Mouse (Mus musculus): ENCODE measurements around the gene Actr3. TPM values are rescaled to one million over a fixed set of nuclear protein-coding genes. Genes with fewer than 3 reads are reported as not detected.

Actr3 gene
- polyA plus RNA-seq, 1 experiment from 2014 or later: 222 TPM

- no peak overlapping the region for H3K4me3 ChIP-seq (ENCODE audit: low read depth, low read length)
- no peaks in the 10 kb centered on the region for H3K36me3 ChIP-seq (ENCODE audit: control insufficient read depth, insufficient read depth, low read length)
- no peak overlapping the region for H3K4me2 ChIP-seq (ENCODE audit: low read depth, low read length)
- ATAC-seq (ENCODE audit: low read depth): no peak
- no peak overlapping the region for H3K9ac ChIP-seq (replicated peaks; ENCODE audit: low read depth, low read length)
- no peaks in the 10 kb centered on the region for H3K27me3 ChIP-seq (ENCODE audit: control insufficient read depth, insufficient read depth, low read length)
- no peaks in the 10 kb centered on the region for H3K4me1 ChIP-seq (ENCODE audit: control insufficient read depth, insufficient read depth, low read length)
- no peak overlapping the region for H3K27ac ChIP-seq (ENCODE audit: low read depth, low read length)
- over 99% methylated on average over 4 of the region's 4 CpGs for WGBS
- H3K9me3 ChIP-seq (ENCODE audit: control insufficient read depth, low read length): no peaks in the 10 kb centered on the region
Measured at GRCm38 (mm10) chr1:125467936-125468335, 32.4 kb upstream of the Actr3 start.

- Histone ChIP-seq H3K27ac (ENCODE audit: low read depth, low read length) (no peak overlapping the region), H3K36me3 (ENCODE audit: control insufficient read depth, insufficient read depth, low read length) (no peaks in the 10 kb centered on the region), H3K4me2 (ENCODE audit: low read depth, low read length) (no peak overlapping the region), H3K27me3 (ENCODE audit: control insufficient read depth, insufficient read depth, low read length) (no peaks in the 10 kb centered on the region), H3K9me3 (ENCODE audit: control insufficient read depth, low read length) (no peaks in the 10 kb centered on the region), H3K9ac (replicated peaks; ENCODE audit: low read depth, low read length) (no peak overlapping the region), H3K4me1 (ENCODE audit: control insufficient read depth, insufficient read depth, low read length) (no peaks in the 10 kb centered on the region), H3K4me3 (ENCODE audit: low read depth, low read length) (no peak overlapping the region)
- 81% methylated on average over 10 of the region's 10 CpGs for WGBS
- ATAC-seq (ENCODE audit: low read depth): no peak
Measured at GRCm38 (mm10) chr1:125466621-125467257, 31.2 kb upstream of the Actr3 start.

GRCm38 (mm10) chr1:125464011-125464410 is 28.5 kb upstream of the Actr3 start:
- no peak for ATAC-seq (ENCODE audit: low read depth)
- 96% methylated on average over 4 of the region's 4 CpGs for WGBS

GRCm38 (mm10) chr1:125463349-125463748 is 27.8 kb upstream of the Actr3 start:
- Histone ChIP-seq H3K27me3 (ENCODE audit: control insufficient read depth, insufficient read depth, low read length) (no peaks in the 10 kb centered on the region), H3K9ac (replicated peaks; ENCODE audit: low read depth, low read length) (no peak overlapping the region), H3K4me2 (ENCODE audit: low read depth, low read length) (no peak overlapping the region), H3K27ac (ENCODE audit: low read depth, low read length) (no peak overlapping the region), H3K36me3 (ENCODE audit: control insufficient read depth, insufficient read depth, low read length) (no peaks in the 10 kb centered on the region), H3K4me3 (ENCODE audit: low read depth, low read length) (no peak overlapping the region), H3K9me3 (ENCODE audit: control insufficient read depth, low read length) (no peaks in the 10 kb centered on the region), H3K4me1 (ENCODE audit: control insufficient read depth, insufficient read depth, low read length) (no peaks in the 10 kb centered on the region)
- WGBS: 86% methylated on average over 2 of the region's 2 CpGs
- no peak for ATAC-seq (ENCODE audit: low read depth)

More at GRCm38 (mm10) chr1:125464011-125464410, 28.5 kb upstream of the Actr3 start:
- H3K27me3 ChIP-seq (ENCODE audit: control insufficient read depth, insufficient read depth, low read length): no peaks in the 10 kb centered on the region
- no peaks in the 10 kb centered on the region for H3K9me3 ChIP-seq (ENCODE audit: control insufficient read depth, low read length)
- H3K4me2 ChIP-seq (ENCODE audit: low read depth, low read length): no peak overlapping the region
- no peak overlapping the region for H3K9ac ChIP-seq (replicated peaks; ENCODE audit: low read depth, low read length)
- no peaks in the 10 kb centered on the region for H3K4me1 ChIP-seq (ENCODE audit: control insufficient read depth, insufficient read depth, low read length)
- no peaks in the 10 kb centered on the region for H3K36me3 ChIP-seq (ENCODE audit: control insufficient read depth, insufficient read depth, low read length)
- H3K4me3 ChIP-seq (ENCODE audit: low read depth, low read length): no peak overlapping the region
- no peak overlapping the region for H3K27ac ChIP-seq (ENCODE audit: low read depth, low read length)

GRCm38 (mm10) chr1:125462917-125463316 is 27.4 kb upstream of the Actr3 start:
- ATAC-seq (ENCODE audit: low read depth): no peak
- Histone ChIP-seq H3K36me3 (ENCODE audit: control insufficient read depth, insufficient read depth, low read length) (no peaks in the 10 kb centered on the region), H3K4me2 (ENCODE audit: low read depth, low read length) (no peak overlapping the region), H3K27me3 (ENCODE audit: control insufficient read depth, insufficient read depth, low read length) (no peaks in the 10 kb centered on the region), H3K9me3 (ENCODE audit: control insufficient read depth, low read length) (no peaks in the 10 kb centered on the region), H3K27ac (ENCODE audit: low read depth, low read length) (no peak overlapping the region), H3K4me1 (ENCODE audit: control insufficient read depth, insufficient read depth, low read length) (no peaks in the 10 kb centered on the region), H3K4me3 (ENCODE audit: low read depth, low read length) (no peak overlapping the region), H3K9ac (replicated peaks; ENCODE audit: low read depth, low read length) (no peak overlapping the region)
- WGBS: 94% methylated on average over 1 of the region's 1 CpGs

- WGBS: 82% methylated on average over 5 of the region's 5 CpGs
- Histone ChIP-seq H3K4me1 (ENCODE audit: control insufficient read depth, insufficient read depth, low read length) (no peaks in the 10 kb centered on the region), H3K4me3 (ENCODE audit: low read depth, low read length) (no peak overlapping the region), H3K9me3 (ENCODE audit: control insufficient read depth, low read length) (no peaks in the 10 kb centered on the region), H3K4me2 (ENCODE audit: low read depth, low read length) (no peak overlapping the region), H3K27ac (ENCODE audit: low read depth, low read length) (no peak overlapping the region), H3K27me3 (ENCODE audit: control insufficient read depth, insufficient read depth, low read length) (no peaks in the 10 kb centered on the region), H3K36me3 (ENCODE audit: control insufficient read depth, insufficient read depth, low read length) (no peaks in the 10 kb centered on the region), H3K9ac (replicated peaks; ENCODE audit: low read depth, low read length) (no peak overlapping the region)
- ATAC-seq (ENCODE audit: low read depth): no peak
Measured at GRCm38 (mm10) chr1:125458531-125458930, 23.0 kb upstream of the Actr3 start.

GRCm38 (mm10) chr1:125455128-125455527 is 19.6 kb upstream of the Actr3 start:
- Histone ChIP-seq H3K9me3 (ENCODE audit: control insufficient read depth, low read length) (no peaks in the 10 kb centered on the region), H3K27me3 (ENCODE audit: control insufficient read depth, insufficient read depth, low read length) (no peaks in the 10 kb centered on the region), H3K36me3 (ENCODE audit: control insufficient read depth, insufficient read depth, low read length) (no peaks in the 10 kb centered on the region), H3K4me2 (ENCODE audit: low read depth, low read length) (no peak overlapping the region), H3K4me3 (ENCODE audit: low read depth, low read length) (no peak overlapping the region), H3K27ac (ENCODE audit: low read depth, low read length) (no peak overlapping the region), H3K4me1 (ENCODE audit: control insufficient read depth, insufficient read depth, low read length) (no peaks in the 10 kb centered on the region), H3K9ac (replicated peaks; ENCODE audit: low read depth, low read length) (no peak overlapping the region)
- 19% methylated on average over 2 of the region's 2 CpGs for WGBS
- ATAC-seq (ENCODE audit: low read depth): no peak

GRCm38 (mm10) chr1:125450282-125451000 is 14.9 kb upstream of the Actr3 start:
- no peaks in the 10 kb centered on the region for H3K36me3 ChIP-seq (ENCODE audit: control insufficient read depth, insufficient read depth, low read length)
- WGBS: 90% methylated on average over 4 of the region's 4 CpGs
- no peak for ATAC-seq (ENCODE audit: low read depth)
- H3K4me1 ChIP-seq (ENCODE audit: control insufficient read depth, insufficient read depth, low read length): no peaks in the 10 kb centered on the region
- no peaks in the 10 kb centered on the region for H3K27me3 ChIP-seq (ENCODE audit: control insufficient read depth, insufficient read depth, low read length)
- H3K4me2 ChIP-seq (ENCODE audit: low read depth, low read length): no peak overlapping the region
- no peak overlapping the region for H3K9ac ChIP-seq (replicated peaks; ENCODE audit: low read depth, low read length)
- no peak overlapping the region for H3K27ac ChIP-seq (ENCODE audit: low read depth, low read length)
- H3K9me3 ChIP-seq (ENCODE audit: control insufficient read depth, low read length): no peaks in the 10 kb centered on the region
- no peak overlapping the region for H3K4me3 ChIP-seq (ENCODE audit: low read depth, low read length)

GRCm38 (mm10) chr1:125447926-125448325 is 12.4 kb upstream of the Actr3 start:
- Histone ChIP-seq H3K36me3 (ENCODE audit: control insufficient read depth, insufficient read depth, low read length) (no peaks in the 10 kb centered on the region), H3K4me2 (ENCODE audit: low read depth, low read length) (no peak overlapping the region), H3K4me3 (ENCODE audit: low read depth, low read length) (no peak overlapping the region), H3K9me3 (ENCODE audit: control insufficient read depth, low read length) (no peaks in the 10 kb centered on the region), H3K9ac (replicated peaks; ENCODE audit: low read depth, low read length) (no peak overlapping the region), H3K27me3 (ENCODE audit: control insufficient read depth, insufficient read depth, low read length) (no peaks in the 10 kb centered on the region), H3K27ac (ENCODE audit: low read depth, low read length) (no peak overlapping the region), H3K4me1 (ENCODE audit: control insufficient read depth, insufficient read depth, low read length) (no peaks in the 10 kb centered on the region)
- no peak for ATAC-seq (ENCODE audit: low read depth)
